Mouse (Mus musculus): ENCODE measurements around the gene Psat1.

GRCm38 (mm10) chr19:15864129-15864528 is 83.0 kb downstream of the Psat1 start:
- TF ChIP-seq GATA1 (IDR thresholded peaks at IDR 0.05; ENCODE audit: borderline replicate concordance, low read length): no peak
- TF ChIP-seq FLI1 (IDR thresholded peaks at IDR 0.05; ENCODE audit: low read length): no peak

Measured in megakaryocyte, embryonic 14.5 days (primary cell).